Mouse (Mus musculus): ENCODE data around the gene Hoxa2.

DNA sequence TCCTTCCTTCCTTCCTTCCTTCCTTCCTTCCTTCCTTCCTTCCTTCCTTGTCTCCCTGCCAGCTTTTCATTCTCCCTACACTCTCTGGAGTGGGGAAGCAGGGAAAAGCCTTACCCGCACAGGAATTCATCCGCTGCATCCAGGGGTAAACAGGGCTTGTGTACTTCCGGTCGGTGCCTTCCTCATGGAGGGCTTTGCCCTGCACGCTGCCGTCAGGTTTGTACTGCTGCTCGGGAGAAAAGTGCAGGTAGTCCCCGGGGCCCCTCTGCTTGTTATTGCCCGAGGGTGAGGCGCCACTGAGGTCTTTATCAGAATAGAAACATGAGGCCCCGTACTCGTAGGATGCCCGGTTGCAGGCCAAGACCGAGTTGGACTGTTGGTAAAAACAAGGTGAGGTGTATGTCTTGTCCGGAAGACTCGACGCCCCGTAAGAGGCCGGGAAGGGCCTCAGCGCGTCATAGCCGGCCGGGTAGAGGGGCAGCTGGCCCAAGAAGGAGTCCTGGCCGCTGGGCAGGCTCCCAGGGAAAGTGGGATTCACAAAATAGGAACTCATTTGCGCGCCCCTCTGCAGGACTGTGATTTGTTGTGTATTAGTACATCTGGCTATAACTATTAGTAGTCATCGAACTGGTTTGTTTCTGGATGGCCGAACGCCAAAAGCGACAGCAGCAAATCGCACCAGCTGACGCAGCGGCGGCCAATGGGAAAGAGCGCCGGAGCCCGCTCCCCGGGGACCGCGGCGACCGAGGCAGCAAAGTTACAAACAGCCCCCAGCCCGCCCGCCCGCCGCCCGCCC, 43.6 kb upstream of the Hoxa2 start, which contains the start of gene Hoxa6:
- no peak for TF ChIP-seq EP300 (IDR thresholded peaks at IDR 0.05; ENCODE audit: low read depth)
- TF ChIP-seq CTCF (IDR thresholded peaks at IDR 0.05; ENCODE audit: low read depth), result no peak

All from heart, postnatal 0 days (tissue).